Mouse (Mus musculus): ENCODE measurements at regions not wholly inside any gene's neighbourhood (a gene's known extent, or its start where the extent isn't known, plus 50 kb on each side); places are given as distances from the start of the nearest gene placed in this dataset.

DNA sequence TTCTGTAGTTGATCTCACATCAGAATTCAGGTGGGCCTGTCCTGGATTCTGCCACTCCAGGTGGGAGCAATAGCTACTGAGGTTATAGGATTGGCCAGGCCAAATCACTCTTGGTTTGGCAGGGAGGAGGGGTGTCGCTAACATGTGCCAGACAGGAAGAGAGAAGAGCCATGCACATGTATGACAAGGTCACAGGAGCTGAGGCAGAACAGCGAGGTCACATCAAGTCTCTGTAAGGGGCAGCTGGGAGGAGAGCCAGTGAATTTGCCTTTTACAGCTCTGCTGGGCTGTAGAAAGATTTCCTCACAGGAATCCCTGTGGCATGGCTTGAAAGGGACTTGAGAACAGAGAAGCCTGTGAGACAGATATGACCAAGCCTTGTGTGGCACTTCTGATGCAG lies 96.3 kb upstream of the Prok2 start:
- peaks cover 17% of the 10 kb centered on the region for H3K4me1 ChIP-seq
- no peak overlapping the region for H3K9ac ChIP-seq
- H3K36me3 ChIP-seq (ENCODE audit: poor library complexity, severe bottlenecking) = no peaks in the 10 kb centered on the region
- H3K27ac ChIP-seq = no peak overlapping the region
- ATAC-seq = no peak
- H3K4me2 ChIP-seq = no peak overlapping the region
- no peaks in the 10 kb centered on the region for H3K9me3 ChIP-seq (replicated peaks)
- H3K4me3 ChIP-seq = no peak overlapping the region
- WGBS = 83% methylated on average over 2 of the region's 2 CpGs
- no peaks in the 10 kb centered on the region for H3K27me3 ChIP-seq

DNA sequence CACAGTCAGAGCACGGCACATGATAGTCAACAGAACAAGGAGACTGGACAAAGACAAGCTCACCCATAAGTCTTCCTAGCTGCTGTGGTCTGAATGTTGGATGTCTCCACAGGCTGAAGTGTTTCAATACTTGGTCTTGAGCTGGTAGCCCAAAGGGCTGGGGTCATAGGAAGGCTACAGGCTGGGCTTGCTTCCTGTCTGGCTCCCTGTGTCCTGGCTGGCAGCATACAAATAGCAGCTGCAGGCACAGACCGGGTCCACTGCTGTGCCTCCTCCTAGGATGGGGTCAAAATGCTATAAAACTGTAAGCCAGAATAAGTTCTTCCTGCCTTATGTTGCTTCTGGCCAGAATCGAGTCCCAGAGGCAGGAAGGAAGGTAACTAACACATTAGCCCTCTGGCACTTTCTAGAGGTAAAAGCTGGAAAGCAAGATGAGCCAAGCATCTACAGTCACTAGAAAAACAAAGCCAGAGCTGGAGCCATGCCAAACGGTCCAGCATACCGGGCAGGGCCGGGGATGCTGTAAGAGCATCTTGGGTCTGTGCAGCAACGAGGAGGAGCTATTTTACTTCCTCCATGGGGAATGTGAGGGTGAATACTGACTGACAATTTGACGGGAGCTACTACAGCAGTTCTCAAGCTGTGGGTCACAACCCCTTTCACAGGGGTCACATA lies 93.2 kb upstream of the Prok2 start:
- no peaks in the 10 kb centered on the region for H3K27me3 ChIP-seq
- H3K4me3 ChIP-seq = no peak overlapping the region
- H3K36me3 ChIP-seq (ENCODE audit: poor library complexity, severe bottlenecking) = no peaks in the 10 kb centered on the region
- H3K4me2 ChIP-seq = no peak overlapping the region
- H3K27ac ChIP-seq = no peak overlapping the region
- H3K9me3 ChIP-seq (replicated peaks) = no peaks in the 10 kb centered on the region
- no peak for ATAC-seq
- 64% methylated on average over 8 of the region's 8 CpGs for WGBS
- H3K4me1 ChIP-seq = peaks cover 8% of the 10 kb centered on the region
- no peak overlapping the region for H3K9ac ChIP-seq

DNA sequence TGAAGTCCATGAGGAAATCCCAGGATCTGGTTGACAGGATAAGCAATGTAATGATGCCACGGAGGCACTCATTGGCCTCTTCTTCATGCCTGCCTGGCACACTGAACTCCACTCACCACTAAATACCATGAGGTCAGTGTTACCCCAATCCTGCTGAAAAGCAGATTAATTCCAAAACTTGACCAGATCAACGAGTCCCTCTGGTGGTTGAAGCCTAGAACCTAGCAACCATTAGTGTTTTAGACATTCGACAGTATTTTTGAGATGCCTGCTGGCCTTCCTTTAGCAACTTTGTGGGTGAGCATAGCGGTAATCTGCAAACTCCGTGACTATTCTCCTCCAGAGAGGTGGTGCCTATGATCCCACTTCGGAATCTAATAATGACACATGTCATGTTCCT lies 92.3 kb upstream of the Prok2 start:
- no peak for ATAC-seq
- H3K9ac ChIP-seq = no peak overlapping the region
- H3K27me3 ChIP-seq = no peaks in the 10 kb centered on the region
- H3K4me2 ChIP-seq = no peak overlapping the region
- WGBS = 87% methylated on average over 6 of the region's 6 CpGs
- no peaks in the 10 kb centered on the region for H3K9me3 ChIP-seq (replicated peaks)
- no peak overlapping the region for H3K4me3 ChIP-seq
- no peak overlapping the region for H3K27ac ChIP-seq
- no peaks in the 10 kb centered on the region for H3K36me3 ChIP-seq (ENCODE audit: poor library complexity, severe bottlenecking)
- H3K4me1 ChIP-seq = peaks cover 8% of the 10 kb centered on the region

DNA sequence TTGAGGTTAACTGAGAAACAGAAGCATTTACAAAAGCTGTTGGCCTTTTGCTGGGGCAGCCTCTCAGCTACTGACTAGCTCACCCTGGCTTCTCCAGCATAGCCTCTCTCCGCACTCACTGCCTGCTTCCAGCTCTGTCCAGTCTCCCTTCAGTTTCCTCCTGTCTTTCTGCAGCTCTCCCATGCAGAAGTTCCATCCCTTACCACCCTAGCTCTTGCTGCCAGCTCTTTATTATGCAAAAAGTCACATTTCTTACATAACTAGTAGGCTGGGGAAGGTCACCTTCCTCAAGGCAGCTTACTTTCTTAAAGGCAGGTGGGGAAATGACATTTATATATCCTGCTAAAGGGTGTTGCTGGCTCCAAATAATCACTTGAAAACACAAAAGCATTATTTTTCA lies 91.1 kb upstream of the Prok2 start:
- H3K4me1 ChIP-seq = peaks cover 8% of the 10 kb centered on the region
- 94% methylated on average over 1 of the region's 1 CpGs for whole genome bisulfite sequencing
- H3K4me3 ChIP-seq = no peak overlapping the region
- H3K9me3 ChIP-seq (replicated peaks) = no peaks in the 10 kb centered on the region
- no peak overlapping the region for H3K27ac ChIP-seq
- no peak for ATAC-seq
- H3K9ac ChIP-seq = no peak overlapping the region
- no peaks in the 10 kb centered on the region for H3K27me3 ChIP-seq
- no peak overlapping the region for H3K4me2 ChIP-seq
- H3K36me3 ChIP-seq (ENCODE audit: poor library complexity, severe bottlenecking) = no peaks in the 10 kb centered on the region

DNA sequence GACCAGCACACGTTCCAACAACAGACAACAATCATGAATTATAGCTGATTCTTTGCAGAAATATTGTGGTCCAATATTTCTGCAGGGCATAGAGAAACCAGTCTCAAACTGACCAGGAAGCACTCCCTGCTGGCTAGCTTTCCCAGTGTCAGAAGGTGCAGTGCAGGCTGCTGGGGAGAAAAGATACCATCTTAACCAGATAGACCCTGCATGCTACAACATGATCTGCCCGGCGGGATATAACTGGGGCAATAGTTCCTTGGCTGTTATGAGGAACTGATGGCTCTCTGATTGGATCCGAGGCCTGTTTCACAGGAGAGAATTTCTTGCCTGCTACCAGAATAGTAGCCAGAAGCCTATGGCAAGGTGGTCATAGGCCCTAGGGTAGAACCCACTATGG lies 86.9 kb upstream of the Prok2 start:
- WGBS = 90% methylated on average over 4 of the region's 4 CpGs
- H3K4me3 ChIP-seq = no peak overlapping the region
- ATAC-seq = no peak

DNA sequence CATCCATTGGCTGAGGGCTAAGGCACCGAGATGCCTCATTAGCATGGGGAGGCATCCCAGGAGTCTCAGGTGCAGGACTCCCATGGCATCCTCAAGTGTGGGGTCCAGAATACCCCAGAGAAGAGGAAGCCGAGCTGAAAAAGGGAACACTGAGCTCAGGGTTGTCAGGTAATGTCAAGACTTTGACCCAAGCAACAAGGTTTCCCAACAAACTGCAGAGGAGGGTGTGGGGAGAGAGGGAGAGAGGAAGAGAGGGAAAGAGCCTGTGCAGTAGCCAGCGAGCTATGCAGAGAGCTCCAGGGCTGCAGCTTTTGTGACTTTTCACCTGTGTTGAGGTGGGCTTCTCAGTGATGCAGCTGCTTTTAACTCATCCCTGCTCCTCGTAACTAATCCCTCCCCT lies 85.7 kb upstream of the Prok2 start:
- no peak for ATAC-seq
- Histone ChIP-seq H3K4me1 (peaks cover 22% of the 10 kb centered on the region), H3K4me3 (no peak overlapping the region), H3K9me3 (replicated peaks) (no peaks in the 10 kb centered on the region), H3K36me3 (ENCODE audit: poor library complexity, severe bottlenecking) (no peaks in the 10 kb centered on the region), H3K4me2 (no peak overlapping the region), H3K27me3 (no peaks in the 10 kb centered on the region), H3K27ac (0 out of 2 replicates have a peak overlapping the region, but pooled peaks have one; percentile 31), H3K9ac (no peak overlapping the region)
- 84% methylated on average over 4 of the region's 4 CpGs for WGBS

More for the DNA sequence above, 86.9 kb upstream of the Prok2 start:
- Histone ChIP-seq H3K9me3 (replicated peaks) (no peaks in the 10 kb centered on the region), H3K9ac (no peak overlapping the region), H3K36me3 (ENCODE audit: poor library complexity, severe bottlenecking) (no peaks in the 10 kb centered on the region), H3K4me1 (peaks cover 22% of the 10 kb centered on the region), H3K4me2 (no peak overlapping the region), H3K27me3 (no peaks in the 10 kb centered on the region), H3K27ac (no peak overlapping the region)

DNA sequence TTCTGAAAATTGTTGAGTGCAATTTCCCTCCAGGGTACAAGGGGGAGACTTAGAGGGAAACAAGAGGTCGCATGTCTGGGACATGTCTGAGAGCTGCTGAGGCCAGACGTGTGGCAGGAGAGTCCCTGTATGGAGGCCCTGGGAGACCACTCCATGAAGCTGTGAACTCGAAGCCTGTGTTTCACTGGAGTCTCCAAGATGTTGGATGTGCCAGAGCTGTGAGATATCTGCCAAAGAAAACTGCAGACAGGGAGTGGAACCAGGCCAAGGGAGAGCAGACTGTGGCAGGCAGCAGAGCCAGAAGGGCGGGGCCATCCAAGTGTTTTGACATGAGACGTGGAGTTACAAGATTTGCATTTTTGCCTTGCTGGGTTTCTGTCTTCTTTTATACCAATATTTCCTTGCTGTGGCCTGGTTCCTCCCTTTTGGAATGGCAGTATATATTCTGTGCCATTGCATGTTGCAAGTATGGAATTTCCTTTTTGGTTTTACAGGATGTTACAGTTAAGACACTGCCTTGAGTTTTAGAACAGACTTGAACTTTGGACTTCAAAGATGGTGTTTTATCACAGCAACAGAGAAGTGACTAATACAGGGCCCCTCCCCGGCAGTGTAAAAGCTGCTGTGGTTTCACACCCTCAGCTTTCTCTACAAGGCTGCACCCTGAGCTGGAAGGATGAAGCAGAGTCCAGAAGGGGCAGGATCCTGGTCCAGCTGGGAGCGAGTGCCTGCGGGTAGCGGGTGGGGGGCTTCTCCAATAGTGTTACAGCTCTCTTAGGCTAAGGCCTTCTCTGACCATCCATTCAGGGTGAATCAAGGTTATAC lies 85.0 kb upstream of the Prok2 start:
- Histone ChIP-seq H3K27me3 (no peaks in the 10 kb centered on the region), H3K4me2 (no peak overlapping the region), H3K27ac (0 out of 2 replicates have a peak overlapping the region, but pooled peaks have one; percentile 31), H3K36me3 (ENCODE audit: poor library complexity, severe bottlenecking) (no peaks in the 10 kb centered on the region), H3K9me3 (replicated peaks) (no peaks in the 10 kb centered on the region), H3K9ac (no peak overlapping the region), H3K4me3 (no peak overlapping the region), H3K4me1 (peaks cover 22% of the 10 kb centered on the region)
- ATAC-seq = peak; percentile 86
- WGBS = 66% methylated on average over 9 of the region's 9 CpGs

DNA sequence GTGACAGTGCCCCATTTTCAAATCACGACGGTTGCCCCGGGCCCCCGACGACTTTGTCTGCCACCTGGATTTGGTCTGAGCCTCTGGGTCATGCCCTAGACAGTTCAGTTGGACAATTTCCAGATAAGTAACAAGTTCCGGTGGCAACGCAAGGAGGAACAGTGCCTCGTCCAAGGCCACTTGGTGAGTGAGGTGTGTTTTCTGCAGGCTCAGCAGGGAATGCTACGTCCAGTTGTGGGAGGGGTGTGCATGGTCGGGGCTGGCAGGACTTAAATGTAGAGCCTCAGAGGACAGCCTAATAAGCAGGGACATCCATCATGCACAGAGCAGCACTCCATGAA lies 78.7 kb upstream of the Prok2 start:
- H3K9me3 ChIP-seq (replicated peaks) = no peaks in the 10 kb centered on the region
- H3K27ac ChIP-seq = no peak overlapping the region
- no peaks in the 10 kb centered on the region for H3K27me3 ChIP-seq
- peak; percentile 37; the same call in 1 of the 2 replicates for ATAC-seq
- peak overlapping the region; percentile 55 for H3K4me2 ChIP-seq
- peak overlapping the region; percentile 60 for H3K9ac ChIP-seq
- no peaks in the 10 kb centered on the region for H3K36me3 ChIP-seq (ENCODE audit: poor library complexity, severe bottlenecking)
- WGBS = 24% methylated on average over 10 of the region's 10 CpGs
- H3K4me3 ChIP-seq = 0 out of 2 replicates have a peak overlapping the region, but pooled peaks have one; percentile 12
- H3K4me1 ChIP-seq = peaks cover 8% of the 10 kb centered on the region

DNA sequence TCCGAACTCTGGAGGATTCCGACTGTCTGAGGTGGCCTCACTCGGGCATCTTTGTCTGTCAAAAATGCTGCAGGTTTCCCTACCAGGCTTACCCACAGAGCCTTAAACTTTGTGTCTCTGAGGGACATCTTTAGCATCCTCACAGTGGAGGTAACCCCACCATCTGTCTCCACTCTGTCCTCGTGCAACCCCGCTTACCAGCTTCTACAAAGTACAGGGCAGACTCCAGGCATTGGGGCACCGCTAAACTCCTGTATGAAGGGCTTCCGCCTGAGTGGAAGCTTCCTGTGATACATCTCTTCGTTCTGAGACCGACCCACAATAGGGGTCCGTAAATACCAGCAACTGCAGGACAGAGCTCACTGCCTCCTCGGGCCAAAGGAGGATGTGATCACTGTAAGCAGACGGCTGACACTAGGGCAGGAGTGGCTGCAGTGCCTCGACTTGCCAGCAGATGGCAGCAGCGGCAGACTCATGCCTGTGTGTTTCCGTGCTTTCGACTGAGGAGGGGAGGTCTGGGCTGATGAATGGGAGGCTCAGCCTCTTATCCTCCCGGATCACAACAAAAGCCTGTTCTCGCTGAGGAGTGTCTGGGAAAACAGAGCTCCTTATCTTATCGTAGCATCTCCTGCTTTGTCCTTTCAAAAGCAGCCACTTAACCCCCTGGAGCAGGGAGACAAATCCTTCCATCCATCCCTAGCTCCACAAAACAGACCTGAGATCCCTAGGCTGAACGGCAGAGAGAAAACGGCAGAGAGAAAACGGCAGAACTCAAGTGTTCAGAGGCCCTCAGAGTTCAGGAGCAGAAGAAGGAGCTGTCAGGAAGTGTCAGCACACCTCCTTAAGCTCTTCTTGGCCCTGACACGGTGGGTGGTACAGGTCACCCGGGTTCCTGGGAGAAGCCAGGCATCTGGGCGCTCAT lies 78.1 kb upstream of the Prok2 start:
- peak; percentile 89 for ATAC-seq
- H3K4me1 ChIP-seq = peaks cover 8% of the 10 kb centered on the region
- H3K9me3 ChIP-seq (replicated peaks) = no peaks in the 10 kb centered on the region
- WGBS = 19% methylated on average over 25 of the region's 25 CpGs
- H3K9ac ChIP-seq = peak overlapping the region; percentile 60
- peak overlapping the region; percentile 55 for H3K4me2 ChIP-seq
- H3K27ac ChIP-seq = no peak overlapping the region; the same call in 1 of the 2 replicates
- H3K27me3 ChIP-seq = no peaks in the 10 kb centered on the region
- H3K4me3 ChIP-seq = 0 out of 2 replicates have a peak overlapping the region, but pooled peaks have one; percentile 12
- H3K36me3 ChIP-seq (ENCODE audit: poor library complexity, severe bottlenecking) = no peaks in the 10 kb centered on the region

DNA sequence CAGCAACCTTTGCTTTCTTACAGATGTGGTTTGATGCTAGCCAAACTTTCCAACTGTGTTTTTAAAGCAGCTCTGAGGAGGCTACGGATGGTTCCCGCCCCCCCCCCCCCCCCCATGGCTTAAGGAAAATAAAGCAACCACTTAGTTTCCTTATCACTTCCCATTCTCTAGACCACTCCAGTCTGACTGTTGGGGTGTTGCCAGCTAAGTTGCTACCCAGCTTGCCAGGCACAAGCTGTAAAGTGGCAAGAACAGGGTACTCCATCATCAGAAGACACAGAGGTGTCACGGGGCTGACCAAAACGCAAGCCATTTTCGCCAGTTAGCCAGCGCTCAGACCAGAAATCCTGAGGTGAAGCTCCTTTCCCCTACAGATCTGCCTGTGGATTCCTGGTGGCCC lies 74.7 kb upstream of the Prok2 start:
- H3K4me2 ChIP-seq = no peak overlapping the region
- ATAC-seq = no peak
- peaks cover 8% of the 10 kb centered on the region for H3K4me1 ChIP-seq
- H3K9me3 ChIP-seq (replicated peaks) = no peaks in the 10 kb centered on the region
- H3K9ac ChIP-seq = no peak overlapping the region
- no peak overlapping the region for H3K27ac ChIP-seq
- WGBS = 81% methylated on average over 6 of the region's 6 CpGs
- H3K27me3 ChIP-seq = no peaks in the 10 kb centered on the region
- H3K36me3 ChIP-seq (ENCODE audit: poor library complexity, severe bottlenecking) = no peaks in the 10 kb centered on the region
- no peak overlapping the region for H3K4me3 ChIP-seq

DNA sequence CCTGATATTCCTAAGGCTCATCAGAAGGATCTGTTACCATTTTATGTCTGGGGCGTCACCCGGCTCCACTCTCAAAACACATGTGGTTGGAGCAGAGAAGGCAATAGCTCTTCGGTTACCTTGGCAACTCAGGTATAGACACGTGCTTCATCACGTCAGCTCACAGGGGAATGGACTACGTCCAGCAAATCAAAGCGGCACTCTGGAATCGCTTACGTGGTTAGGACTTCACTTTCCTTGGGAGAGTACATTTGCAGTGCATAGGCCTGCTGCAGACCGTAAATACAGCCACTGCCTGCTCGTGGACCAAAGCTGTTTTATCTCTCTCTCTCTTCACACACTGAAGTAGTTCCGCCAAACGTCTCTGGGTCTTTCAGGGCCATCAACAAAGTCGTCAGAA lies 74.1 kb upstream of the Prok2 start:
- H3K4me3 ChIP-seq = no peak overlapping the region
- no peaks in the 10 kb centered on the region for H3K36me3 ChIP-seq (ENCODE audit: poor library complexity, severe bottlenecking)
- no peak overlapping the region for H3K27ac ChIP-seq
- 70% methylated on average over 14 of the region's 14 CpGs for WGBS
- no peaks in the 10 kb centered on the region for H3K27me3 ChIP-seq
- ATAC-seq = no peak
- peaks cover 8% of the 10 kb centered on the region for H3K4me1 ChIP-seq
- H3K9ac ChIP-seq = no peak overlapping the region
- H3K4me2 ChIP-seq = no peak overlapping the region
- no peaks in the 10 kb centered on the region for H3K9me3 ChIP-seq (replicated peaks)

DNA sequence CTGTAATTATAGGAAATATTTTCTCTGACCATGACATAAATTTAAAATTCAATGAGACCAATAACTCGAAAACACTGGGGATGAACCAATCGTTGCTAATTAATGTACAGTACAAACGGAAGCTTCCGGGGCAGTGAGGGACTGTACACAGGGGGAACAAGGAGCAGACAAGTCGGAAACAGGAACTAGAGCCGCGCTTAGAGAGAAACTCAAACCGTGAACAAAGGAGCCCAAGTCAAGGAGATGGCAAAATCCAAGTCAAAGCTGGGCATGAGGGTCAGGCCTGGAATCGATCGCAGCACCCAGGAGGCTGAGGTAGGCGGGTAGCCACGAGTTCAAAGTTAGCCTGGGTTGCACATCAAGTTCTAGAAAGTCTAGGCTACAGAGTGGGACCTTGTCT lies 70.2 kb upstream of the Prok2 start:
- Histone ChIP-seq H3K9me3 (replicated peaks) (no peaks in the 10 kb centered on the region), H3K36me3 (ENCODE audit: poor library complexity, severe bottlenecking) (no peaks in the 10 kb centered on the region), H3K4me2 (no peak overlapping the region), H3K4me1 (no peaks in the 10 kb centered on the region), H3K9ac (no peak overlapping the region), H3K4me3 (no peak overlapping the region), H3K27ac (no peak overlapping the region), H3K27me3 (peaks cover 5% of the 10 kb centered on the region; the same call in 1 of the 2 replicates)
- WGBS = 90% methylated on average over 12 of the region's 12 CpGs
- ATAC-seq = no peak
